Mouse (Mus musculus) splenic B cell, adult 2 months (primary cell): ENCODE results near the gene Kmt2c.

Experiments
- DNase-seq: peaks from one replicate; pipeline ENCODE4 v3.0.0-alpha.2; 2011; ENCODE audit warnings: low read depth, low spot score
- H3K27me3 ChIP-seq: 2 replicates; pipeline ENCODE4 v1.6.1; 2012; ENCODE audit warnings: mild to moderate bottlenecking, low read length, moderate library complexity, mixed read lengths; ENCODE audit not compliant: control insufficient read depth, poor library complexity, insufficient read depth, severe bottlenecking
- H3K36me3 ChIP-seq: 2 replicates; pipeline ENCODE4 v1.6.1; 2012; ENCODE audit warnings: mild to moderate bottlenecking, low read length, moderate library complexity, mixed read lengths; ENCODE audit not compliant: control insufficient read depth, poor library complexity, insufficient read depth, severe bottlenecking

Kmt2c gene

GRCm38 (mm10) chr5:25379188-25379587, 119.4 kb downstream of the Kmt2c start:
- H3K27me3 ChIP-seq = no peaks in the 10 kb centered on the region
- peak; percentile 15 for DNase-seq
- H3K36me3 ChIP-seq = no peaks in the 10 kb centered on the region; the same call in 1 of the 2 replicates

GRCm38 (mm10) chr5:25368420-25368819, 130.2 kb downstream of the Kmt2c start:
- Histone ChIP-seq H3K36me3 (peaks cover 10% of the 10 kb centered on the region), H3K27me3 (no peaks in the 10 kb centered on the region)
- DNase-seq = no peak

- no peaks in the 10 kb centered on the region for H3K27me3 ChIP-seq
- no peak for DNase-seq
- H3K36me3 ChIP-seq = peaks cover 4% of the 10 kb centered on the region
These were observed 131.5 kb downstream of the Kmt2c start for GRCm38 (mm10) chr5:25367126-25367525.

- H3K27me3 ChIP-seq = no peaks in the 10 kb centered on the region
- no peak for DNase-seq
- H3K36me3 ChIP-seq = peaks cover 8% of the 10 kb centered on the region
These were observed 145.1 kb downstream of the Kmt2c start for GRCm38 (mm10) chr5:25353509-25353908.

- Histone ChIP-seq H3K27me3 (no peaks in the 10 kb centered on the region), H3K36me3 (peaks cover 5% of the 10 kb centered on the region; the same call in 1 of the 2 replicates)
- DNase-seq = no peak
These were observed 167.3 kb downstream of the Kmt2c start for GRCm38 (mm10) chr5:25331322-25331721.

GRCm38 (mm10) chr5:25313881-25314280, 184.7 kb downstream of the Kmt2c start:
- no peak for DNase-seq

GRCm38 (mm10) chr5:25310226-25310625, 188.4 kb downstream of the Kmt2c start:
- H3K27me3 ChIP-seq = no peaks in the 10 kb centered on the region
- peaks cover 22% of the 10 kb centered on the region for H3K36me3 ChIP-seq
- no peak for DNase-seq

More at GRCm38 (mm10) chr5:25313881-25314280, 184.7 kb downstream of the Kmt2c start:
- Histone ChIP-seq H3K36me3 (peaks cover 26% of the 10 kb centered on the region), H3K27me3 (no peaks in the 10 kb centered on the region)

- Histone ChIP-seq H3K27me3 (no peaks in the 10 kb centered on the region), H3K36me3 (peaks cover 7% of the 10 kb centered on the region)
- DNase-seq = no peak
These were observed 201.8 kb downstream of the Kmt2c start for GRCm38 (mm10) chr5:25296830-25297229.

- peaks cover 13% of the 10 kb centered on the region; the same call in 1 of the 2 replicates for H3K36me3 ChIP-seq
- no peaks in the 10 kb centered on the region for H3K27me3 ChIP-seq
- DNase-seq = no peak
These were observed 214.6 kb downstream of the Kmt2c start for GRCm38 (mm10) chr5:25283988-25284387.

- peaks cover 15% of the 10 kb centered on the region; the same call in 1 of the 2 replicates for H3K36me3 ChIP-seq
- DNase-seq = no peak
- H3K27me3 ChIP-seq = no peaks in the 10 kb centered on the region
These were observed 222.2 kb downstream of the Kmt2c start for GRCm38 (mm10) chr5:25276365-25276764.

- Histone ChIP-seq H3K27me3 (no peaks in the 10 kb centered on the region), H3K36me3 (peaks cover 16% of the 10 kb centered on the region; the same call in 1 of the 2 replicates)
- no peak for DNase-seq
These were observed 223.0 kb downstream of the Kmt2c start for GRCm38 (mm10) chr5:25275629-25276028.

- no peak for DNase-seq
- H3K36me3 ChIP-seq = peaks cover 18% of the 10 kb centered on the region
- no peaks in the 10 kb centered on the region for H3K27me3 ChIP-seq
These were observed 230.2 kb downstream of the Kmt2c start for GRCm38 (mm10) chr5:25268258-25268888.

- DNase-seq = no peak
- Histone ChIP-seq H3K36me3 (peaks cover 20% of the 10 kb centered on the region), H3K27me3 (no peaks in the 10 kb centered on the region)
These were observed 236.3 kb downstream of the Kmt2c start for GRCm38 (mm10) chr5:25262266-25262665.

GRCm38 (mm10) chr5:25261452-25261851, 237.1 kb downstream of the Kmt2c start:
- no peaks in the 10 kb centered on the region for H3K27me3 ChIP-seq
- H3K36me3 ChIP-seq = peaks cover 18% of the 10 kb centered on the region
- no peak for DNase-seq

GRCm38 (mm10) chr5:25256686-25257085, 241.9 kb downstream of the Kmt2c start:
- Histone ChIP-seq H3K27me3 (no peaks in the 10 kb centered on the region), H3K36me3 (peaks cover 21% of the 10 kb centered on the region)
- no peak for DNase-seq

GRCm38 (mm10) chr5:25254491-25254890, 244.1 kb downstream of the Kmt2c start:
- Histone ChIP-seq H3K27me3 (no peaks in the 10 kb centered on the region), H3K36me3 (peaks cover 23% of the 10 kb centered on the region)
- DNase-seq = no peak
